In genomic region chr8:15318082-15318816, GRCm38 (mm10) we compare ENCODE assay signal across 21 mouse cellular contexts.
DNase-seq lines count a peak whose midpoint lies in the region; ATAC-seq and TF ChIP-seq lines count a peak whose summit lies in the region.
"Had no signal": no experiment of that assay in that cellular context is flagged by ENCODE, and none has a peak within 500 bp of the region (broad histone marks: within the 10 kb centered on the region; RNA-seq: fewer than 3 reads in every experiment).

No protein-coding gene starts in this region.

- TF ChIP-seq CTCF in kidney, adult 2 months (conservative IDR thresholded peaks at IDR 0.05; ENCODE audit: insufficient read depth, insufficient read length, low read depth, low read length), result no peak

- no peaks in the 10 kb centered on the region for H3K27me3 ChIP-seq in hindbrain, embryonic 13.5 days
- H3K27me3 ChIP-seq in hindbrain, embryonic 14.5 days (ENCODE audit: control insufficient read depth, insufficient read depth, low read length), result no peaks in the 10 kb centered on the region
- no peaks in the 10 kb centered on the region for H3K27me3 ChIP-seq in kidney, embryonic 14.5 days (ENCODE audit: control insufficient read depth, insufficient read depth, low read length)
- no peaks in the 10 kb centered on the region for H3K27me3 ChIP-seq in kidney, adult 2 months (replicated peaks; ENCODE audit: control insufficient read depth, insufficient read depth, low read length)
- H3K27me3 ChIP-seq in neural tube, embryonic 12.5 days (replicated peaks), result no peaks in the 10 kb centered on the region
- H3K27me3 ChIP-seq: embryonic facial prominence, embryonic 15.5 days had no signal

- H3K36me3 ChIP-seq in hindbrain, embryonic 13.5 days, result no peaks in the 10 kb centered on the region
- H3K36me3 ChIP-seq in hindbrain, embryonic 14.5 days (replicated peaks; ENCODE audit: control insufficient read depth, insufficient read depth), result no peaks in the 10 kb centered on the region
- no peaks in the 10 kb centered on the region for H3K36me3 ChIP-seq in kidney, embryonic 14.5 days (ENCODE audit: control insufficient read depth, insufficient read depth, low read length)
- no peaks in the 10 kb centered on the region for H3K36me3 ChIP-seq in kidney, adult 2 months (ENCODE audit: control insufficient read depth, insufficient read depth, low read length)
- H3K36me3 ChIP-seq in neural tube, embryonic 12.5 days, result no peaks in the 10 kb centered on the region
- H3K36me3 ChIP-seq: embryonic facial prominence, embryonic 15.5 days; forebrain, embryonic 10.5 days; heart, embryonic 10.5 days had no signal

- no peaks in the 10 kb centered on the region for H3K9me3 ChIP-seq in hindbrain, embryonic 13.5 days
- no peaks in the 10 kb centered on the region for H3K9me3 ChIP-seq in hindbrain, embryonic 14.5 days (ENCODE audit: control insufficient read depth, low read length)
- H3K9me3 ChIP-seq in kidney, embryonic 14.5 days (ENCODE audit: control insufficient read depth, low read length), result no peaks in the 10 kb centered on the region
- H3K9me3 ChIP-seq in neural tube, embryonic 12.5 days, result no peaks in the 10 kb centered on the region
- H3K9me3 ChIP-seq: embryonic facial prominence, embryonic 15.5 days; forebrain, embryonic 10.5 days; heart, embryonic 10.5 days had no signal

- 79% methylated on average over 16 of the region's 16 CpGs for WGBS in hindbrain, embryonic 13.5 days
- WGBS in hindbrain, embryonic 14.5 days, result 75% methylated on average over 16 of the region's 16 CpGs
- WGBS in kidney, embryonic 14.5 days, result 39% methylated on average over 16 of the region's 16 CpGs
- 32% methylated on average over 16 of the region's 16 CpGs for WGBS in kidney, adult 2 months
- 80% methylated on average over 16 of the region's 16 CpGs for WGBS in neural tube, embryonic 12.5 days

- H3K27ac ChIP-seq in hindbrain, embryonic 13.5 days, result no peak overlapping the region
- no peak overlapping the region for H3K27ac ChIP-seq in hindbrain, embryonic 14.5 days
- H3K27ac ChIP-seq in kidney, embryonic 14.5 days (ENCODE audit: low read depth, low read length), result no peak overlapping the region
- no peak overlapping the region for H3K27ac ChIP-seq in kidney, adult 2 months (ENCODE audit: insufficient read depth, low read depth, low read length)
- no peak overlapping the region for H3K27ac ChIP-seq in neural tube, embryonic 12.5 days
- H3K27ac ChIP-seq: embryonic facial prominence, embryonic 15.5 days; forebrain, embryonic 10.5 days; gastrocnemius, adult 2 months; heart, embryonic 10.5 days had no signal

- no peak overlapping the region for H3K4me2 ChIP-seq in hindbrain, embryonic 13.5 days
- no peak overlapping the region for H3K4me2 ChIP-seq in hindbrain, embryonic 14.5 days (replicated peaks)
- H3K4me2 ChIP-seq in kidney, embryonic 14.5 days (replicated peaks; ENCODE audit: low read depth, low read length), result no peak overlapping the region
- H3K4me2 ChIP-seq in neural tube, embryonic 12.5 days (replicated peaks), result no peak overlapping the region
- H3K4me2 ChIP-seq: embryonic facial prominence, embryonic 15.5 days had no signal

- DNase-seq in hindbrain, embryonic 14.5 days (ENCODE audit: low spot score), result no peak
- DNase-seq in kidney, adult 2 months, result no peak
- no peak for DNase-seq in neural tube, embryonic 10.5 days (ENCODE audit: extremely low spot score, low spot score)
- DNase-seq in right cerebral cortex, postnatal 14 days, result no peak
- DNase-seq: adrenal gland, postnatal 10 days; cerebellum, adult 11 months; cerebellum, adult 8-10 months; cerebellum, postnatal 14 days; embryo, embryonic 11 days; gastrocnemius, adult 2 months; gastrocnemius, postnatal 25 days; heart, postnatal 10 days; heart, postnatal 4 days had no signal

- no peak overlapping the region for H3K9ac ChIP-seq in hindbrain, embryonic 13.5 days
- no peak overlapping the region for H3K9ac ChIP-seq in hindbrain, embryonic 14.5 days
- no peak overlapping the region for H3K9ac ChIP-seq in kidney, embryonic 14.5 days (ENCODE audit: low read depth, low read length)
- no peak overlapping the region for H3K9ac ChIP-seq in neural tube, embryonic 12.5 days
- H3K9ac ChIP-seq: embryonic facial prominence, embryonic 15.5 days had no signal

- TF ChIP-seq POLR2A in kidney, adult 2 months (IDR thresholded peaks at IDR 0.05; ENCODE audit: low read depth, low read length), result no peak

- 0 out of 2 replicates have a peak, but pooled peaks cover 2% of the 10 kb centered on the region for H3K4me1 ChIP-seq in hindbrain, embryonic 13.5 days (replicated peaks)
- H3K4me1 ChIP-seq in hindbrain, embryonic 14.5 days (replicated peaks; ENCODE audit: control insufficient read depth, insufficient read depth, low read length), result no peaks in the 10 kb centered on the region
- no peaks in the 10 kb centered on the region for H3K4me1 ChIP-seq in kidney, embryonic 14.5 days (ENCODE audit: control insufficient read depth, insufficient read depth, low read length)
- H3K4me1 ChIP-seq in kidney, adult 2 months (ENCODE audit: control insufficient read depth, insufficient read depth, low read length), result no peaks in the 10 kb centered on the region
- no peaks in the 10 kb centered on the region for H3K4me1 ChIP-seq in neural tube, embryonic 12.5 days
- H3K4me1 ChIP-seq: embryonic facial prominence, embryonic 15.5 days; forebrain, embryonic 10.5 days; heart, embryonic 10.5 days had no signal

- peak; percentile 66; the same call in 1 of the 2 replicates for ATAC-seq in hindbrain, embryonic 13.5 days (ENCODE audit: low FRiP score)
- no peak for ATAC-seq in hindbrain, embryonic 14.5 days (ENCODE audit: low FRiP score)
- ATAC-seq in kidney, embryonic 14.5 days (ENCODE audit: low FRiP score, low TSS enrichment), result peak; percentile 89
- ATAC-seq in neural tube, embryonic 12.5 days (ENCODE audit: low FRiP score, low read depth), result 0 out of 2 replicates have a peak, but pooled peaks have one; percentile 33
- ATAC-seq: forebrain, embryonic 14.5 days had no signal

- no peak overlapping the region for H3K4me3 ChIP-seq in hindbrain, embryonic 13.5 days
- no peak overlapping the region for H3K4me3 ChIP-seq in hindbrain, embryonic 14.5 days (replicated peaks; ENCODE audit: low read length)
- no peak overlapping the region for H3K4me3 ChIP-seq in kidney, embryonic 14.5 days (ENCODE audit: low read length)
- H3K4me3 ChIP-seq in kidney, adult 2 months (ENCODE audit: insufficient read depth, low read depth, low read length), result no peak overlapping the region
- H3K4me3 ChIP-seq in neural tube, embryonic 12.5 days, result no peak overlapping the region
- H3K4me3 ChIP-seq: embryonic facial prominence, embryonic 15.5 days; erythroblast, embryonic 14.5 days; forebrain, embryonic 10.5 days; gastrocnemius, adult 2 months; heart, embryonic 10.5 days had no signal
